Mouse (Mus musculus): ENCODE measurements around the gene Sft2d2. TPM values are rescaled to one million over a fixed set of nuclear protein-coding genes. Genes with fewer than 3 reads are reported as not detected.

Gene Sft2d2
- polyA plus RNA-seq, 2 experiments, result 21.1 to 26.9 TPM

- 88% methylated on average over 12 of the region's 12 CpGs for WGBS
- no peak for ATAC-seq (ENCODE audit: low FRiP score, low read depth)
These were observed 7.7 kb downstream of the Sft2d2 start for GRCm38 (mm10) chr1:165186491-165186890.

GRCm38 (mm10) chr1:165185116-165185515, 9.1 kb downstream of the Sft2d2 start:
- DNase-seq (ENCODE audit: low spot score) (no peak), ATAC-seq (ENCODE audit: low FRiP score, low read depth) (no peak)
- H3K4me2 ChIP-seq (replicated peaks; ENCODE audit: low read depth, low read length, severe bottlenecking), result no peak overlapping the region
- no peak overlapping the region for H3K4me3 ChIP-seq (replicated peaks; ENCODE audit: low read length)
- 60% methylated on average over 7 of the region's 7 CpGs for WGBS
- H3K27me3 ChIP-seq (ENCODE audit: control insufficient read depth, insufficient read depth, low read length), result no peaks in the 10 kb centered on the region
- no peak for TF ChIP-seq POLR2A (IDR thresholded peaks at IDR 0.05; ENCODE audit: borderline replicate concordance, extremely low read depth, insufficient read depth, insufficient read length)
- H3K4me1 ChIP-seq (ENCODE audit: control insufficient read depth, insufficient read depth, low read length), result no peaks in the 10 kb centered on the region
- peaks cover 24% of the 10 kb centered on the region for H3K36me3 ChIP-seq (ENCODE audit: control insufficient read depth, insufficient read depth, low read length)
- H3K9me3 ChIP-seq (ENCODE audit: control insufficient read depth, low read length), result no peaks in the 10 kb centered on the region
- H3K9ac ChIP-seq (ENCODE audit: low read depth, low read length, severe bottlenecking), result no peak overlapping the region
- H3K27ac ChIP-seq (replicated peaks; ENCODE audit: low read depth, low read length), result no peak overlapping the region

More at GRCm38 (mm10) chr1:165186491-165186890, 7.7 kb downstream of the Sft2d2 start:
- Histone ChIP-seq H3K9me3 (ENCODE audit: control insufficient read depth, low read length) (no peaks in the 10 kb centered on the region), H3K4me3 (replicated peaks; ENCODE audit: low read length) (no peak overlapping the region), H3K9ac (ENCODE audit: low read depth, low read length, severe bottlenecking) (no peak overlapping the region), H3K27me3 (ENCODE audit: control insufficient read depth, insufficient read depth, low read length) (no peaks in the 10 kb centered on the region), H3K4me1 (ENCODE audit: control insufficient read depth, insufficient read depth, low read length) (no peaks in the 10 kb centered on the region), H3K4me2 (replicated peaks; ENCODE audit: low read depth, low read length, severe bottlenecking) (no peak overlapping the region), H3K27ac (replicated peaks; ENCODE audit: low read depth, low read length) (no peak overlapping the region), H3K36me3 (ENCODE audit: control insufficient read depth, insufficient read depth, low read length) (peaks cover 24% of the 10 kb centered on the region)
- no peak for TF ChIP-seq POLR2A (IDR thresholded peaks at IDR 0.05; ENCODE audit: borderline replicate concordance, extremely low read depth, insufficient read depth, insufficient read length)
- no peak for DNase-seq (ENCODE audit: low spot score)

DNA sequence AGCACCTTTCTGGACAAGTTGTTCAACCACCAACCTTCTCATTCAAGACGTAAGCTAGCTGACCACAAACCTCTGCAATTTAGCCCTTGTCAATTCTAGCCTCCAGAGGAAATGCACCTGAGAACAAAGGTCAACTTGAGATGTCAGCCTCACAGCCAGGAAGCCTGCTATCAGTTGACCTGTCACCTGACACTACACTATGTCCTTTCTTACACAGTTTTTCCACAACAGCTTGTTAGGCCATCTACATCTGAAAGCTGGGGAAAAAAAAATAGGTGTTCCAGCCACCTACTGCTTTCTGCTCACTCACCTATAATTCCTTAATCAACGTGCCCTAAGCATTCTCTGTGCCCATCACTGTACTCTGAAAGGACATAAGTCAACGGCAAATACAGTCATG, 10.1 kb downstream of the Sft2d2 start:
- DNase-seq (ENCODE audit: low spot score), result no peak
- H3K27ac ChIP-seq (replicated peaks; ENCODE audit: low read depth, low read length), result no peak overlapping the region
- no peaks in the 10 kb centered on the region for H3K27me3 ChIP-seq (ENCODE audit: control insufficient read depth, insufficient read depth, low read length)
- no peak for ATAC-seq (ENCODE audit: low FRiP score, low read depth)
- no peak for TF ChIP-seq POLR2A (IDR thresholded peaks at IDR 0.05; ENCODE audit: borderline replicate concordance, extremely low read depth, insufficient read depth, insufficient read length)
- H3K9ac ChIP-seq (ENCODE audit: low read depth, low read length, severe bottlenecking), result no peak overlapping the region
- 90% methylated on average over 3 of the region's 3 CpGs for WGBS
- no peaks in the 10 kb centered on the region for H3K4me1 ChIP-seq (ENCODE audit: control insufficient read depth, insufficient read depth, low read length)
- no peaks in the 10 kb centered on the region for H3K9me3 ChIP-seq (ENCODE audit: control insufficient read depth, low read length)
- peaks cover 24% of the 10 kb centered on the region for H3K36me3 ChIP-seq (ENCODE audit: control insufficient read depth, insufficient read depth, low read length)
- no peak overlapping the region for H3K4me3 ChIP-seq (replicated peaks; ENCODE audit: low read length)
- no peak overlapping the region for H3K4me2 ChIP-seq (replicated peaks; ENCODE audit: low read depth, low read length, severe bottlenecking)

GRCm38 (mm10) chr1:165183400-165183799, 10.8 kb downstream of the Sft2d2 start:
- DNase-seq (ENCODE audit: low spot score), result no peak
- Histone ChIP-seq H3K4me3 (replicated peaks; ENCODE audit: low read length) (no peak overlapping the region), H3K27me3 (ENCODE audit: control insufficient read depth, insufficient read depth, low read length) (no peaks in the 10 kb centered on the region), H3K9ac (ENCODE audit: low read depth, low read length, severe bottlenecking) (no peak overlapping the region), H3K27ac (replicated peaks; ENCODE audit: low read depth, low read length) (no peak overlapping the region), H3K36me3 (ENCODE audit: control insufficient read depth, insufficient read depth, low read length) (peaks cover 29% of the 10 kb centered on the region), H3K9me3 (ENCODE audit: control insufficient read depth, low read length) (no peaks in the 10 kb centered on the region), H3K4me2 (replicated peaks; ENCODE audit: low read depth, low read length, severe bottlenecking) (no peak overlapping the region), H3K4me1 (ENCODE audit: control insufficient read depth, insufficient read depth, low read length) (no peaks in the 10 kb centered on the region)
- WGBS, result 80% methylated on average over 6 of the region's 6 CpGs
- TF ChIP-seq POLR2A (IDR thresholded peaks at IDR 0.05; ENCODE audit: borderline replicate concordance, extremely low read depth, insufficient read depth, insufficient read length), result no peak
- no peak for ATAC-seq (ENCODE audit: low FRiP score, low read depth)

GRCm38 (mm10) chr1:165179321-165179720, 14.9 kb downstream of the Sft2d2 start:
- peaks cover 33% of the 10 kb centered on the region for H3K36me3 ChIP-seq (ENCODE audit: control insufficient read depth, insufficient read depth, low read length)
- no peaks in the 10 kb centered on the region for H3K4me1 ChIP-seq (ENCODE audit: control insufficient read depth, insufficient read depth, low read length)
- no peak overlapping the region for H3K27ac ChIP-seq (replicated peaks; ENCODE audit: low read depth, low read length)
- DNase-seq (ENCODE audit: low spot score), result no peak
- TF ChIP-seq POLR2A (IDR thresholded peaks at IDR 0.05; ENCODE audit: borderline replicate concordance, extremely low read depth, insufficient read depth, insufficient read length), result no peak
- no peak overlapping the region for H3K9ac ChIP-seq (ENCODE audit: low read depth, low read length, severe bottlenecking)
- H3K9me3 ChIP-seq (ENCODE audit: control insufficient read depth, low read length), result no peaks in the 10 kb centered on the region
- no peak overlapping the region for H3K4me3 ChIP-seq (replicated peaks; ENCODE audit: low read length)
- no peak for ATAC-seq (ENCODE audit: low FRiP score, low read depth)
- no peaks in the 10 kb centered on the region for H3K27me3 ChIP-seq (ENCODE audit: control insufficient read depth, insufficient read depth, low read length)
- 83% methylated on average over 4 of the region's 5 CpGs for WGBS
- no peak overlapping the region for H3K4me2 ChIP-seq (replicated peaks; ENCODE audit: low read depth, low read length, severe bottlenecking)

DNA sequence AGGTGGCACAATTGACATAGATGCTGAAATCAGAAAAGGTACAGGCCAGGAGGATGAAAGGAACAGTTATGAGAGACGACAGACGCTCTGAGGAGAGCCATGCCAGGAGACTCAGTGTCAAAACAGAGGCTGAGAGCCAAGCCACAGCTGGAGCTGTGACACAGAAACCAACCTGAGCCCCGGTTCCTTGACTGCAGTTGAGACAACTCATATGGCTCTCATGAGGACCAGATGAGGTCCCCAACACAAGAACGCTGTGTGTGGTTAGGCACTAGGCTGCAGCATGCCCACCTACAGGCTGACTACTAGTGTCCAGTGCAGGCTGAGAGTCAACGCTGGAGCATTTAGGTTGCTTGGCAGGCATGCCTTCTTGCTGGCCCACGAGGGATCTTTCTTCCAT, 16.2 kb downstream of the Sft2d2 start:
- Histone ChIP-seq H3K27me3 (ENCODE audit: control insufficient read depth, insufficient read depth, low read length) (no peaks in the 10 kb centered on the region), H3K9ac (ENCODE audit: low read depth, low read length, severe bottlenecking) (no peak overlapping the region), H3K4me2 (replicated peaks; ENCODE audit: low read depth, low read length, severe bottlenecking) (no peak overlapping the region), H3K27ac (replicated peaks; ENCODE audit: low read depth, low read length) (no peak overlapping the region), H3K9me3 (ENCODE audit: control insufficient read depth, low read length) (no peaks in the 10 kb centered on the region), H3K36me3 (ENCODE audit: control insufficient read depth, insufficient read depth, low read length) (peaks cover 24% of the 10 kb centered on the region), H3K4me3 (replicated peaks; ENCODE audit: low read length) (no peak overlapping the region), H3K4me1 (ENCODE audit: control insufficient read depth, insufficient read depth, low read length) (no peaks in the 10 kb centered on the region)
- ATAC-seq (ENCODE audit: low FRiP score, low read depth), result no peak
- no peak for TF ChIP-seq POLR2A (IDR thresholded peaks at IDR 0.05; ENCODE audit: borderline replicate concordance, extremely low read depth, insufficient read depth, insufficient read length)
- WGBS, result 86% methylated on average over 6 of the region's 6 CpGs
- DNase-seq (ENCODE audit: low spot score), result no peak
